Mouse (Mus musculus) megakaryocyte, embryonic 14.5 days (primary cell): Measurements from ENCODE around the gene Eif2d.

ENCODE experiments used
- FLI1 ChIP-seq: IDR thresholded peaks from 2 replicates; pipeline ENCODE4 v1.6.1; 2012; ENCODE audit warnings: low read length, inconsistent platforms, mixed read lengths
- GATA1 ChIP-seq: IDR thresholded peaks from 3 replicates; pipeline ENCODE4 v1.6.1; 2012; ENCODE audit warnings: mixed read lengths, low read length, inconsistent platforms, borderline replicate concordance

GRCm38 (mm10) chr1:131116430-131117011 lies 36.5 kb upstream of the Eif2d start:
- TF ChIP-seq GATA1 (no peak), FLI1 (no peak)
